Mouse (Mus musculus) testis, postnatal 10 days (tissue): Measurements from ENCODE around the gene Pla2g12b.
"Not testable (repeated sequence)": the region's sequence is repeated elsewhere in the genome, so short reads cannot be mapped to it uniquely, and the experiment has no call there.

Source experiments
- DNase-seq: peaks from one replicate; pipeline ENCODE4 v3.0.0; 2021; ENCODE audit warnings: low spot score

Pla2g12b gene

DNA sequence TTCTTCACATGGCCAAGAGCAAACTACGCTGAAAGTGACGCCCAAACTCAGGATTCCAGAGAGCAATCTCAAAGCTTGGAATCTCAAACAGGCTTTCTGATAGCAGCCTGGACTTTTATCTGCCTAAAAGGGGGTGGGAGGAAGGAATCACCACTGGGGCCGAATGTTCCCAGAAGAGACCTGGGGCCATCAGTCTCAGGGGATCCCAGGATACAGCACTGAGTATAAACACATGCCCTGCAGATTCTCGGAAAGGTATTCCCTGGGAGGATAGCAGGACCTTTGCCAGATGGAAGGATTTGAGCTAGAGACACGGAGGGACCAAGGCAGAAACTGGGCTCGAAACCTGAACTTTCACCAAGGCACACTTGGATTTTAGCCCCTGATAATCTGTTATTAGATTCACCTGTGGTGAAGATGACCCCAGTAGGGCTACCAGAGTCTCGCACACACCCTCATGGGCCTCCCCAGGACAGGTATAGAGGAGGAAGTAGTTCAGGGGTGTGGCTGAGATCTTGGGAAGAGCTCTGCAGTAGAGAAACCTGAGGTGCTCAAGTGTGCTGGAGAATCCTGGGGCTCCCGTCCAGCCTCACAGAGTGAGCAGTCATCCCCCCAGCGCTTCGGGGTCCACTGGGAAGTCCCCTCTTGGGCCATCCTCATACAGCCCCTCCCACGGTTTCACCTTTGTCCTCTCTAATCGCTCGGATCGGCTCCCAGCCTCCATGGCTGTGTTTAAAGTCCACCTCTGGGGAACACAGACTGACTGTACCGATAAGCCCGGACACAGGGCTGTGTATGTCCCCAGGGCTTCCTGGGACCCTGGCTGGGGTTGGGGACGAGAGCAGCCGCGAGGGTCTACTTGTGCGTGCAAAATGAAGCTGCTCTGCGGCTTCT lies at the start of gene Pla2g12b:
Gene Pla2g12b (plus strand): TSS at position 762 of the 894 bp plus-strand sequence.
- no peak for DNase-seq

DNA sequence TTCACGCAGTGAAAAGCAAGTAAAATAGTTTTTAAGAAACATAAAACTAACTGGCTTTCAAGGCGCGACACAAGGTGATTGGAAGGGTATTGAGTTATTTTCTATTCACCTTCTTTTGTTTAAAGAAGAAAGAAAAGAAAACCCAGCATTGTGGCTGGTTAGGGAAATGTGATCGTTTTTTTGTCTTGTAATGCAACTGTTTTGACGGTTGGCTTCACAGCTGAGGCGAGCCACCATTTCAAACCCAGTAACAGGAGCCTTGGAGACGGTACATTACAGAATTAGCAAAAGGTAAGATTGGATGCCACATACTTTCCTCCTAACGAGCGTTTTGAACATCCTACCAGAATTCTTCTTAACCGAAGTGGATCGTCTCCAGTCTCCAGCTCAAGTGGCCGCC lies 49.3 kb upstream of the Pla2g12b start:
- no peak for DNase-seq

GRCm38 (mm10) chr10:59355020-59355419 lies 48.4 kb upstream of the Pla2g12b start:
- no peak for DNase-seq

- DNase-seq, result no peak
These were observed 44.7 kb upstream of the Pla2g12b start for GRCm38 (mm10) chr10:59358744-59359143.

- DNase-seq, result no peak
These were observed 40.3 kb upstream of the Pla2g12b start for GRCm38 (mm10) chr10:59363208-59363607.

DNA sequence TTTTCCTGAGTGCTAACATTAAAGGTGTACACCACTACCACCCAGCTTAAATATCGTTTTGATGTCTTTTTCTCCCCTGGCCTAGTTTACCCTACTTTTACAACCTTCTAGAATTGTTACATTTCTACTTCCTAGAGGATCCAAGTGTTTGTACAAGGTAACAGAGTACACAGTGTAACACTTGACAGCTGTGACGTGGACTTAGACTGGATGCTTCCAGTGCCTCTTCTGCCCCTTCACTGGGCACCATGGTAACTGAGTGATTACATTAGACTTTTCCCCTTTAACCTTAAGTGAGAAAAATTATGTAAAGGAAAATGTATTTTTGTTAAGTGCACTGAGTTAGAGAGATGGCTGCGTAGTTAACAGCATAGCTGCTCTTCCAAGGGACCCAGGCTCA lies 38.9 kb upstream of the Pla2g12b start:
- no peak for DNase-seq

GRCm38 (mm10) chr10:59365804-59366589 lies 37.5 kb upstream of the Pla2g12b start:
- DNase-seq, result no peak

DNA sequence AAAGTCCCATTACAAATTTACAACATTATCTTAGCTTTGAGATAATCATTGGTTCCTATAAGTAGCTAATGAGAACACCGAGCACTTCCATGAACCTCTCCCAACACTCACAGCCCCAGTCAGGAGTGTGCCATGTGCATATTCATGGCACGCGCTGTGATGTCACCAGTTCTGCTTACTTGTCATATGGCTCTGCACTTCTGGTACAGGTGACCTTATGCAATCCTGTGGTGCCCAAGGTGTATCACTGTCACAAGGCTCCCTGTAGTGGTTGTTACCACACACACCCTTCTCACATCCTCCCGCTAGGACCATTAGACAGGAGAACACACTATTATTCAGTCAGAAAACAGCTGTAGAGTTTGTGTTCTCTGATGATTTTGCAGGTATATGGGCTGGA lies 36.7 kb upstream of the Pla2g12b start:
- DNase-seq, result no peak

DNA sequence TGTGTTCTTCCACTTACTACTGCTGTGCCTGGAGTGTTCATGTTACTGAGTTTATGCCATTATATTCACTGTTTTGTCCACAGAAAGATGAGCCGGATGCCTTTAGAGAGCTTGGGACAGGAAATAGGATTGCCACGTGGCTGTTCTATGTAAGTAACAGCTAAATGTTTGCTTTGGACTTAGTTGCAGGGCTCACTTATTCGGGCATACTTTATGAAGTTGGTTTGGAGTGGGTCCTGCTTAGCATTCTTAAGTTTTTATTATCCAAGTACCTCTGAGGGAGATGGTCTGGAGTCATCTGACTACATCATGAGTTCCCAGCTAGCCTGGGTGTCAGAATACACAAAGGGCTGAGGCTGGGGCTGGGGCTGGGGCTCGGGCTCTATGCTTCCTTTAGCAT lies 36.3 kb upstream of the Pla2g12b start:
- no peak for DNase-seq

GRCm38 (mm10) chr10:59368729-59369128 lies 34.7 kb upstream of the Pla2g12b start:
- no peak for DNase-seq

GRCm38 (mm10) chr10:59369426-59369825 lies 34.0 kb upstream of the Pla2g12b start:
- DNase-seq, result no peak

GRCm38 (mm10) chr10:59377906-59378305 lies 25.6 kb upstream of the Pla2g12b start:
- no peak for DNase-seq

DNA sequence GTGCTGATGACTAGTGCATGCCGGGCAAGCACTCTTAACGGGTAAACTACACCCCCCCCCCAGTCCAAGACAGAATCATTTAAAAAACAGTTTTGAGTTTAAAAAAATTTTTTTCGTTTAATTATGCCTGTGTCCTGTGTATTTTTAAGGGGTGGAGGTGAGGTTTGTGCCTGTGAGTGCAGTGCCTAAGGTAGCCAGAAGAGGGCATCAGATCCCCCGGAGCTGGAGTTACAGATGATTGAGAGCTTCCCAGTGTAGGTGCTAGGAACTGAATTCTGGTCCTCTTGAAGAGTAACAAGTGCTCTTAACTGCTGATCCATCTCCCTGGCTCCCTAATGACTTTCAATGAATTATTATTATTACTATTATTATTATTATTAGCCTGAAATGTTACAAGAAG lies 24.7 kb upstream of the Pla2g12b start:
- no peak for DNase-seq

GRCm38 (mm10) chr10:59379927-59380326 lies 23.5 kb upstream of the Pla2g12b start:
- DNase-seq, result no peak

DNA sequence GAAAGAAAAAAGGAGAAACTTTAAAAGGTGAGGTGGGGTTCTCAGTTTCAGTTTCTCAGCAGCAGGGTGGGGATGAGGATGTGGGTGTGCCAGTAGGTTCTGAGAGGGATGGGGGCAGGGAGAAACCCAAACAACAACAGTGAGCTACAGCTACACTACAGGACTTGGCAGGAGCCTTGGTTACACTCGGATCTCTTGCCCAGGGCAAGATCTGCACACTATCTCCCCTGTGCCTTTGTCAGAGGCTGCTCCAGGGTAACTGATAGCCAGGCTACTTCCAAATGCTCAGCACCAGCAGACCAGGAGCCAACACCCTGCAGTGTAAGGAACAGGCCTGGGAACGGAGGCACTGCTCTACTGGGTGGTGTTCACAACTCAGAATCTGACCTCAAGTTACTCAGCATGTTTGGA lies 23.0 kb upstream of the Pla2g12b start:
- no peak for DNase-seq

GRCm38 (mm10) chr10:59381563-59381962 lies 21.9 kb upstream of the Pla2g12b start:
- DNase-seq, result not testable (repeated sequence)

- no peak for DNase-seq
These were observed 16.5 kb upstream of the Pla2g12b start for GRCm38 (mm10) chr10:59386951-59387350.

DNA sequence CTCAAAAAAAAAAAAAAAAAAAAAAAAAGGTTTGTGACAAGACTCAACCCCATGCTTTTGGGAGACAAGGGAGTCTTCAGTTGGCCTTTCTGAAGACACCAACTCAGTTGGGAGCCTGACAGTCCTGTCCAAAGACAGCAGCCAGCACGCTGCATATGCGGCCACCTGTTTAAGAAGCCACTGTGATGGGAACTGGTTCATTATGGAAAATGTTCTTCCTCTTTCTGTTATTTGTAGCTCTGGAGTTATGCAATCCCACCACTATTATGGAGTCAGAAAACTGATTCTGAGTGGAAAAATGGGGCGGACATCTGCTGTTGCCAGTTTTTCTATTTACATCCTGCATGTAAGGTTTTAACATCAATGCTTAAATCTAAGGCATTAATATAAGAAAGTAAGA lies 13.8 kb upstream of the Pla2g12b start:
- DNase-seq, result no peak

DNA sequence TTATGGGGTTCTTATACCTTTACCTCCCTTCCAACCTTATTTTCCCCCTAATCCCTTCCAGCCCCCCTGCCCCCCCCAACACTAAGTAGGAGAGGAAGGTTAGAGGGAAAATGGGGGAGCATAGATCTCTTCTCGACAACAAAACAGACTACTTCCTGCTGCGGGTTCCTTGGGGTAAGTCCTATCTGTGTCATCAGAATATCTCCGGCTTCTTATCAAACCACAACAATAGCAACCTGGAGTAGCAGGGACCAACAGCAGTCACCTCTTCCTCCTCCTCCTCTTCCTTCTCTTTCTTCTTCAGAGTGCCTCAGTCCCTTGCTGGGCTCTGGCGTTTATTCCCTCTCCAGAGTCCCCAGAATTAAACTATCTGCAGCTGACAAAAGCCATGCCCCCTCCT lies 11.6 kb upstream of the Pla2g12b start:
- DNase-seq, result no peak

DNA sequence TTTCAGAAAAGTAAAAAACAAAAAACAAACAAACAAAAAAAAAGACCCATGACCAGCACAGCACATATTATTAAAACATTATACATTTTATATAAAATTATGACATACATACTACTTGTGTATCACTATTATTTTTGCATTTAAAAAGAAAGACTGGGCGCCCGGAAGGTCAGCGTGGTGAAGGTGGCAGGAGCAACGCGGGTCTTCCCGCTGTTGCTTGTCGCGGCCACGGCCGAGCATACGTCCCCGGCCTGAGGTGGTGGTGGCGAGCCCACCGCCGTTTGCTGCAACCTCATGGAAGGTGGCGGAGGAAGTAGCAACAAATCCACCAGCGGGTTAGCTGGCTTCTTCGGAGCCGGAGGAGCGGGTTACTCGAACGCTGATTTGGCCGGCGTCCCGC lies 8.0 kb upstream of the Pla2g12b start, which contains the start of gene Gm10273:
Gene Gm10273 (plus strand): TSS at position 172 of the 400 bp plus-strand sequence.
- DNase-seq, result not testable (repeated sequence)

- DNase-seq, result no peak
These were observed 311 bp downstream of the Pla2g12b start for GRCm38 (mm10) chr10:59403793-59404149.

GRCm38 (mm10) chr10:59408499-59408898 lies 5.0 kb downstream of the Pla2g12b start:
- no peak for DNase-seq

DNA sequence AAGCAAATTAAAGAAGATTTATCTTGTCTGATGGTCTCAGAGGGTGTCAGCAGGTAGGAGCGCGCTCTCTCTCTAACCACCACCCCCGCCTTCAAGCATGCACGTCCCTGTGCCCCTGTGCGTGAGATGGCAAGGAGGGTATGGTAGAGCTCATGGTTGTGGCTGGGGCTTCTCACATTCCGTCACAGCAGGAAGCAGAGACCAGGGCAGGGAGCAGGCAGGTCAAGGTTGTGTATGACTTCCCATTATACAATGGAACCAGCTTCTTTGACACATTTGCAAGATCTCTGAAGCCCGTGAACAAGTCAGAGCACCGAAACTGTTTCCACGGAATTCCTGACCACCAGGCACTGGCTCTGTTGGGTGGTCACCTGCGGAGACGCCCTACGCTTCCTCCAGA lies 6.8 kb downstream of the Pla2g12b start:
- no peak for DNase-seq
